Mouse (Mus musculus) heart, adult 2 months (tissue): ENCODE results near the gene Dsn1.

Source experiments
- CTCF ChIP-seq: fragments of 200-600 bp; IDR thresholded peaks from 2 replicates; pipeline ENCODE4 v1.8.1; 2022; ENCODE audit warnings: antibody characterized with exemption, mild to moderate bottlenecking, moderate library complexity
- POLR2A ChIP-seq: fragments of 200-500 bp; IDR thresholded peaks from 2 replicates; pipeline ENCODE4 v1.6.1; 2011; ENCODE audit warnings: mild to moderate bottlenecking, low read depth, low read length, control low read depth; ENCODE audit not compliant: insufficient read depth

GRCm38 (mm10) chr2:157030804-157031203 lies 23.9 kb upstream of the Dsn1 start:
- TF ChIP-seq CTCF = peak; percentile 94
- no peak for TF ChIP-seq POLR2A
